In genomic region chr9:98633287-98634162, GRCm38 (mm10) we compare ENCODE assay signal across 14 mouse cellular contexts.
"Had no signal": no experiment of that assay in that cellular context is flagged by ENCODE, and none has a peak within 500 bp of the region (broad histone marks: within the 10 kb centered on the region; RNA-seq: fewer than 3 reads in every experiment).

No protein-coding gene starts in this region.

- H3K4me3 ChIP-seq: intestine, embryonic 15.5 days; layer of hippocampus, adult 2 months; limb, embryonic 13.5 days; megakaryocyte, embryonic 14.5 days had no signal

- H3K4me1 ChIP-seq: intestine, embryonic 15.5 days; megakaryocyte, embryonic 14.5 days had no signal

- H3K9me3 ChIP-seq: intestine, embryonic 15.5 days; megakaryocyte, embryonic 14.5 days had no signal

- ATAC-seq: intestine, embryonic 15.5 days; lung, postnatal 0 days had no signal

- H3K4me2 ChIP-seq: intestine, embryonic 15.5 days; limb, embryonic 13.5 days had no signal

- DNase-seq: kidney, adult 18-20 months; left cerebral cortex, postnatal 4 days; lung, adult 2 months; lung, postnatal 4 days; right cerebral cortex, postnatal 4 days; spleen, adult 18-20 months; thymus, adult 18-20 months; thymus, postnatal 14 days had no signal

- H3K27ac ChIP-seq: intestine, embryonic 15.5 days; layer of hippocampus, adult 2 months; limb, embryonic 13.5 days; liver, embryonic 14.5 days had no signal

- H3K36me3 ChIP-seq: intestine, embryonic 15.5 days; limb, embryonic 13.5 days had no signal

- H3K27me3 ChIP-seq: intestine, embryonic 15.5 days; limb, embryonic 13.5 days had no signal

- H3K9ac ChIP-seq: intestine, embryonic 15.5 days; limb, embryonic 13.5 days; liver, embryonic 14.5 days had no signal
